Mouse (Mus musculus) small intestine, adult 2 months (tissue): ENCODE data around the gene Mst1.

Source experiments
- CTCF ChIP-seq: fragments of 200-500 bp; IDR thresholded peaks from 2 replicates; pipeline ENCODE4 v1.5.1; 2012; ENCODE audit warnings: low read depth, mild to moderate bottlenecking, control low read depth, inconsistent platforms, low read length, moderate library complexity, mixed read lengths; ENCODE audit not compliant: insufficient replicate concordance, insufficient read length; ENCODE audit errors: extremely low read depth
- POLR2A ChIP-seq: fragments of 200-500 bp; IDR thresholded peaks from 2 replicates; pipeline ENCODE4 v1.6.1; 2012; ENCODE audit warnings: low read depth, mild to moderate bottlenecking, control low read depth, inconsistent platforms, low read length, moderate library complexity

- TF ChIP-seq POLR2A (no peak), CTCF (no peak)
These were observed 23.6 kb upstream of the Mst1 start for GRCm38 (mm10) chr9:108056361-108057261.
